8 mouse cellular contexts compared by ENCODE assay signal in the genomic region with DNA sequence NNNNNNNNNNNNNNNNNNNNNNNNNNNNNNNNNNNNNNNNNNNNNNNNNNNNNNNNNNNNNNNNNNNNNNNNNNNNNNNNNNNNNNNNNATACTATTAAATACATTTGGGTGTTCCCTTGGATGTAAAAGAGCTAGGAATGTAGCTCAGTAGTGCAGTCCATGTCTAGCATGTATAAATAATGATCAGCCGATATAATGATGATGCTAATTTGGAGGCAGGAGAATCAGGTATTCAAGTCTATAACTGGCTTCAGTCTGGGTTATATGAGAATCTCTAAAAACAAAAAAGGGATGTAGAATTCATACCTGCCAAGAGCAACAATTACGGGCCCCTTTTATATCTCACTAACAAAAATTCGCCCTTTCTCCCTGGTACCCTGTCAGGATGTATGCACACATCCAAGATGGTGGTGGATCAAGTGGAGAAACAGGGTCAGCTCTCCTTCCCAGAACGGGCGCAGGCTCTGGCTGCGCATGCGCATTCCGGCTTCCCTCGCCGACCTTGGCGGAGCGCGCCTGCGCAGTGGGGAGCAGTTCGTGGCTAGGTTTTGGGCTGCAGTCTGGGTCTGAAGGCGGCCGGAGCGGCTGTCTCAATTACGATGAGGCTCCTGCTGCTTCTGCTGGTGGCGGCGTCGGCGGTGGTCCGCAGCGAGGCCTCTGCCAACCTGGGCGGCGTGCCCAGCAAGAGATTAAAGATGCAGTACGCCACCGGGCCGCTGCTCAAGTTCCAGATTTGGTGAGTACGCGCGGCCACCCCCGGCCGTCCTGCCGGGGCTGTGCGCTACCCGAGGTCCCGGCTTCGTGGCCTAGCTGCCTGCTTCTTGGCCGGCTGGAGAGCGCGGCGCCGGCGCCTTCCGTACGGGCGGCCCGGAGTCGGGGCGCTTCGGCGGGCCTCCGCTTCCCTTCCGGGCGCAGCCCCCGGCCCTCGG. TPM values are rescaled to one million over a fixed set of nuclear protein-coding genes. Genes with fewer than 3 reads are reported as not detected.
DNase-seq lines count a peak whose midpoint lies in the region; ATAC-seq and TF ChIP-seq lines count a peak whose summit lies in the region.

Gene Selenot (plus strand): TSS at position 500 of the 930 bp plus-strand sequence.

- peak within 1 kb of the TSS; percentile 88 for H3K4me3 ChIP-seq in embryonic facial prominence, embryonic 14.5 days (ENCODE audit: low read depth, low read length)
- peak within 1 kb of the TSS; percentile 92 for H3K4me3 ChIP-seq in limb, embryonic 14.5 days (replicated peaks; ENCODE audit: low read length)
- peak within 1 kb of the TSS; percentile 94 for H3K4me3 ChIP-seq in midbrain, postnatal 0 days (ENCODE audit: low read depth, low read length)

- H3K36me3 ChIP-seq in embryonic facial prominence, embryonic 14.5 days (ENCODE audit: control insufficient read depth, insufficient read depth, low read length), result peaks cover 15% of the 10 kb centered on the region; the same call in 1 of the 2 replicates
- peaks cover 6% of the 10 kb centered on the region; the same call in 1 of the 2 replicates for H3K36me3 ChIP-seq in limb, embryonic 14.5 days (ENCODE audit: control insufficient read depth, insufficient read depth, low read length)
- no peaks in the 10 kb centered on the region for H3K36me3 ChIP-seq in midbrain, postnatal 0 days (ENCODE audit: insufficient read depth, low read length)

- H3K9ac ChIP-seq in embryonic facial prominence, embryonic 14.5 days (ENCODE audit: low read depth, low read length), result peak within 1 kb of the TSS; percentile 99
- H3K9ac ChIP-seq in limb, embryonic 14.5 days (ENCODE audit: low read depth, low read length, severe bottlenecking), result peak within 1 kb of the TSS; percentile 99
- H3K9ac ChIP-seq in midbrain, postnatal 0 days (replicated peaks; ENCODE audit: low read length, poor library complexity, severe bottlenecking), result peak within 1 kb of the TSS; percentile 99

- peaks cover 4% of the 10 kb centered on the region for H3K4me1 ChIP-seq in embryonic facial prominence, embryonic 14.5 days (ENCODE audit: control insufficient read depth, insufficient read depth, low read length)
- peaks cover 3% of the 10 kb centered on the region; the same call in 1 of the 2 replicates for H3K4me1 ChIP-seq in limb, embryonic 14.5 days (ENCODE audit: control insufficient read depth, insufficient read depth, low read length)
- no peaks in the 10 kb centered on the region for H3K4me1 ChIP-seq in midbrain, postnatal 0 days (ENCODE audit: insufficient read depth, low read length)

- H3K27ac ChIP-seq in embryonic facial prominence, embryonic 14.5 days (replicated peaks; ENCODE audit: low read depth, low read length), result peak within 1 kb of the TSS; percentile 100
- peak within 1 kb of the TSS; percentile 100 for H3K27ac ChIP-seq in limb, embryonic 14.5 days (replicated peaks; ENCODE audit: low read depth, low read length)
- H3K27ac ChIP-seq in midbrain, postnatal 0 days (ENCODE audit: low read depth, low read length), result peak within 1 kb of the TSS; percentile 99

- DNase-seq in 3T3-L1 (ENCODE audit: low read depth, low spot score), result peak; percentile 97
- DNase-seq in adrenal gland, postnatal 4 days (ENCODE audit: low spot score in 2 of 2), result peak; percentile 94 to 98
- DNase-seq in embryonic facial prominence, embryonic 14.5 days (ENCODE audit: low spot score), result peak; percentile 96
- peak; percentile 95 for DNase-seq in heart, adult 8-10 months (ENCODE audit: low spot score)
- DNase-seq in kidney, adult 9 months, result peak; percentile 97
- peak; percentile 95 for DNase-seq in limb, embryonic 14.5 days (ENCODE audit: low spot score)
- DNase-seq in midbrain, postnatal 0 days (ENCODE audit: low spot score), result peak; percentile 97
- peak; percentile 95 to 96 for DNase-seq in spleen, postnatal 14 days (ENCODE audit: low spot score in 2 of 2)

- peak within 1 kb of the TSS; percentile 67 for H3K4me2 ChIP-seq in embryonic facial prominence, embryonic 14.5 days (ENCODE audit: low read depth, low read length)
- H3K4me2 ChIP-seq in limb, embryonic 14.5 days (replicated peaks; ENCODE audit: low read depth, low read length, severe bottlenecking), result peak within 1 kb of the TSS; percentile 72
- H3K4me2 ChIP-seq in midbrain, postnatal 0 days (ENCODE audit: low read depth, low read length, poor library complexity, severe bottlenecking), result peak within 1 kb of the TSS; percentile 55

- no peaks in the 10 kb centered on the region for H3K9me3 ChIP-seq in embryonic facial prominence, embryonic 14.5 days (ENCODE audit: control insufficient read depth, low read length)
- no peaks in the 10 kb centered on the region for H3K9me3 ChIP-seq in limb, embryonic 14.5 days (ENCODE audit: control insufficient read depth, low read length)
- no peaks in the 10 kb centered on the region for H3K9me3 ChIP-seq in midbrain, postnatal 0 days (ENCODE audit: low read length)

- peak; percentile 94 for ATAC-seq in embryonic facial prominence, embryonic 14.5 days (ENCODE audit: low read depth)
- ATAC-seq in limb, embryonic 14.5 days (ENCODE audit: low FRiP score, low read depth), result peak; percentile 92
- peak; percentile 96 for ATAC-seq in midbrain, postnatal 0 days (ENCODE audit: low FRiP score)

- no peaks in the 10 kb centered on the region for H3K27me3 ChIP-seq in embryonic facial prominence, embryonic 14.5 days (replicated peaks; ENCODE audit: control insufficient read depth, insufficient read depth, low read length)
- H3K27me3 ChIP-seq in limb, embryonic 14.5 days (ENCODE audit: control insufficient read depth, insufficient read depth, low read length), result no peaks in the 10 kb centered on the region
- H3K27me3 ChIP-seq in midbrain, postnatal 0 days (ENCODE audit: insufficient read depth, low read length), result no peaks in the 10 kb centered on the region

- no peak for TF ChIP-seq CTCF in midbrain, postnatal 0 days (IDR thresholded peaks at IDR 0.05)

- 3% methylated on average over 23 of the region's 59 CpGs for WGBS in embryonic facial prominence, embryonic 14.5 days
- WGBS in limb, embryonic 14.5 days, result 3% methylated on average over 35 of the region's 59 CpGs
- WGBS in midbrain, postnatal 0 days, result under 1% methylated on average over 59 of the region's 59 CpGs

- TF ChIP-seq POLR2A in limb, embryonic 14.5 days (IDR thresholded peaks at IDR 0.05; ENCODE audit: borderline replicate concordance, extremely low read depth, insufficient read depth, insufficient read length), result peak; percentile 98

RNA-seq across cellular contexts. Expression of gene Selenot, which starts in this region (rescaled TPM):
- total RNA-seq in adrenal gland, postnatal 4 days (2021), result 100 to 1,000 TPM; 110 to 113 TPM
- 25.9 and 26.1 TPM in 2 replicates for polyA plus RNA-seq in embryonic facial prominence, embryonic 14.5 days (2014; fragmentation: Nextera tagmentation; extraction: Ambion mirVana)
- total RNA-seq in heart, adult 8-10 months (2022), result 100 to 1,000 TPM; 116 to 126 (median 120) TPM
- 35.2 and 37.6 TPM in 2 replicates for polyA plus RNA-seq in limb, embryonic 14.5 days (2012; rRNA removed)
- polyA plus RNA-seq in limb, embryonic 14.5 days (2014; fragmentation: Nextera tagmentation; extraction: Ambion mirVana), result 18.3 and 21.1 TPM in 2 replicates
- 220 and 221 TPM in 2 replicates for total RNA-seq in midbrain, postnatal 0 days (2014; rRNA removed)
- polyA plus RNA-seq in midbrain, postnatal 0 days (2015; fragmentation: Nextera tagmentation; extraction: Ambion mirVana), result 24.2 and 25.8 TPM in 2 replicates

Comparison
In these comparisons a context has a peak if more than half of its experiments do, and no peak if none do; other contexts are left out.
1. Peak in every context shown above with its lines: DNase-seq, ATAC-seq, H3K4me3 ChIP-seq and H3K27ac ChIP-seq.